Comparison of ENCODE assay signal across 12 mouse cellular contexts in the genomic region with DNA sequence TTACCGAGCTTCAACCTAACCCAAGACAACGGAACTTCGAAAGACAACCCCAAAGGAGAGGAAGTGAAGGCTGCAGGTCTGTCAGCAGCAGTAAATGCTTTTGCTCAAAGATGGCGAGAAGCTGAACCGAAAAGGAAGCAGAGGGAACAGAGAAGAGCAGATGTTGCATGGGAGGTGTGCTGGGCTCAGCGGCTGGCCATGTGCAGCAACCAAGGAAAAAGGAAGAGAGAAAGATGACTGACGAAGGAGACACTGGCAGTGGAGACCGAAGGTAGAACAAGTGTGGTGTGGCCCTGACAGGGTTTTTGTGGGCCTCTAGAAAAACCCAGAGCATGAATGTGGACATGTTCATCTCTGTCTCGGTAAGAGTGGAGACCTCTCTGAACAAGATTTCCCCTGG.
"Had no signal": no experiment of that assay in that cellular context is flagged by ENCODE, and none has a peak within 500 bp of the region (broad histone marks: within the 10 kb centered on the region; RNA-seq: fewer than 3 reads in every experiment).

No protein-coding gene starts in this region.

- DNase-seq: kidney, adult 2 months; kidney, postnatal 25 days; liver, embryonic 13.5 days; lung, adult 2 months; lung, postnatal 14 days; lung, postnatal 4 days; midbrain, embryonic 14.5 days; right cerebral cortex, postnatal 4 days; thymus, adult 2 months; thymus, postnatal 14 days; thymus, postnatal 4 days had no signal

- H3K36me3 ChIP-seq: liver, embryonic 13.5 days had no signal

- ATAC-seq: intestine, postnatal 0 days had no signal
